Mouse (Mus musculus): ENCODE measurements around the gene Ccdc96. TPM values are rescaled to one million over a fixed set of nuclear protein-coding genes. Genes with fewer than 3 reads are reported as not detected.

Gene Ccdc96
- total and polyA plus RNA-seq, 2 experiments from 2014 or later = 2.2 to 2.4 TPM

DNA sequence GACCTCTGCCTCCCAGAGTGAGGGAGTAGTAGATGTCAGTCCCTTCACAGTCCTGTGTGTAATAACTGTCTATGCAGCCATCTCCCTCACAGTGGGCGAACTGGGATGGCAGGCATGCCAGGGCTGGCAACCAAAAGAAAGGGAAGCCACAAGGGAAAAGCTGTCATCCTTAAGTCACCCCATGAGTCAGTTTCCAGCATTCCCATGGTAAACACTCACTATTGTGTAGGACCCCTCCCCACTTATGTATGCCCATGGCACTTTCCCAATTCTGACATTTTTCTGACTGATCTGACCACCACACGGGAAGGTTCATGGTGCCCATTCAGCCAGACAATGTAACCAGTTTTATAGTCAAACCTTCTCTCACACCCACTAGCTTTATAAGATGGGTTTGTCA lies 23.7 kb upstream of the Ccdc96 start:
- H3K4me2 ChIP-seq (ENCODE audit: low read depth) = no peak overlapping the region
- H3K4me3 ChIP-seq (ENCODE audit: low read depth, low read length) = no peak overlapping the region
- no peak overlapping the region for H3K9ac ChIP-seq
- H3K27me3 ChIP-seq (ENCODE audit: insufficient read depth, low read length) = no peaks in the 10 kb centered on the region
- H3K4me1 ChIP-seq (ENCODE audit: insufficient read depth) = peaks cover 3% of the 10 kb centered on the region; the same call in 1 of the 2 replicates
- ATAC-seq = no peak
- DNase-seq = no peak
- H3K36me3 ChIP-seq (ENCODE audit: insufficient read depth) = no peaks in the 10 kb centered on the region
- TF ChIP-seq CTCF (IDR thresholded peaks at IDR 0.05; ENCODE audit: low read depth) = no peak
- no peaks in the 10 kb centered on the region for H3K9me3 ChIP-seq (ENCODE audit: low read length)
- 86% methylated on average over 2 of the region's 2 CpGs for WGBS
- H3K27ac ChIP-seq (ENCODE audit: low read depth, low read length) = no peak overlapping the region

GRCm38 (mm10) chr5:36461231-36461630 lies 23.2 kb upstream of the Ccdc96 start:
- no peak for ATAC-seq
- H3K4me3 ChIP-seq (ENCODE audit: low read depth, low read length) = no peak overlapping the region
- no peaks in the 10 kb centered on the region for H3K27me3 ChIP-seq (ENCODE audit: insufficient read depth, low read length)
- no peak overlapping the region for H3K9ac ChIP-seq
- peaks cover 6% of the 10 kb centered on the region; the same call in 1 of the 2 replicates for H3K4me1 ChIP-seq (ENCODE audit: insufficient read depth)
- no peaks in the 10 kb centered on the region for H3K36me3 ChIP-seq (ENCODE audit: insufficient read depth)
- no peaks in the 10 kb centered on the region for H3K9me3 ChIP-seq (ENCODE audit: low read length)
- WGBS = 83% methylated on average over 2 of the region's 2 CpGs
- TF ChIP-seq CTCF (IDR thresholded peaks at IDR 0.05; ENCODE audit: low read depth) = no peak
- DNase-seq = no peak
- H3K4me2 ChIP-seq (ENCODE audit: low read depth) = no peak overlapping the region
- H3K27ac ChIP-seq (ENCODE audit: low read depth, low read length) = no peak overlapping the region

DNA sequence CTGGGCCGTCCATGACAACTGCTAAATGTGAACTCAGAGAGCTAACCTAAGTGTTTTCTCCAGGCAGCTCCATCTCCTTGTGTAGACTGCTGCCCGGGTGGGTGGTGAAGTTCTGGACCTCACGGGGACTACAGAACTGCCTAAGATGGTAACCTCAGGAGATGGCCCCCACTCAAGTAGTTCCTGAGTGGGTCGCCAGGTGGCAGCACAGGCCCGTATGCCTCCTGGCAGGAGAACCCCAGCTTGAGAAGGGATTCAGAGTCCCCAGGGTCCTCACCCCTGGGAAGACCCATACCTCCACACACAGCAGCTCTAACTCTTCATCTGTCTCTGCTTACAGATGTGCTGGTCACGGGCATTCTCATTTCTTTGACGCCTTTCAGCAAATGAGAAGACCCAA lies 21.6 kb upstream of the Ccdc96 start:
- H3K4me3 ChIP-seq (ENCODE audit: low read depth, low read length) = no peak overlapping the region
- 13% methylated on average over 7 of the region's 7 CpGs for WGBS
- H3K9me3 ChIP-seq (ENCODE audit: low read length) = no peaks in the 10 kb centered on the region
- H3K4me2 ChIP-seq (ENCODE audit: low read depth) = no peak overlapping the region
- peak; percentile 79 for TF ChIP-seq CTCF (IDR thresholded peaks at IDR 0.05; ENCODE audit: low read depth)
- H3K9ac ChIP-seq = no peak overlapping the region
- no peak for ATAC-seq
- H3K27ac ChIP-seq (ENCODE audit: low read depth, low read length) = no peak overlapping the region
- DNase-seq = peak; percentile 64
- H3K27me3 ChIP-seq (ENCODE audit: insufficient read depth, low read length) = no peaks in the 10 kb centered on the region
- peaks cover 6% of the 10 kb centered on the region; the same call in 1 of the 2 replicates for H3K4me1 ChIP-seq (ENCODE audit: insufficient read depth)
- H3K36me3 ChIP-seq (ENCODE audit: insufficient read depth) = no peaks in the 10 kb centered on the region

- Histone ChIP-seq H3K4me1 (ENCODE audit: insufficient read depth) (peaks cover 6% of the 10 kb centered on the region; the same call in 1 of the 2 replicates), H3K4me2 (ENCODE audit: low read depth) (no peak overlapping the region), H3K4me3 (ENCODE audit: low read depth, low read length) (no peak overlapping the region), H3K9ac (no peak overlapping the region), H3K36me3 (ENCODE audit: insufficient read depth) (0 out of 2 replicates have a peak, but pooled peaks cover 5% of the 10 kb centered on the region), H3K27ac (ENCODE audit: low read depth, low read length) (no peak overlapping the region), H3K9me3 (ENCODE audit: low read length) (no peaks in the 10 kb centered on the region), H3K27me3 (ENCODE audit: insufficient read depth, low read length) (no peaks in the 10 kb centered on the region)
- 16% methylated on average over 5 of the region's 5 CpGs for WGBS
- ATAC-seq (no peak), DNase-seq (no peak)
- no peak for TF ChIP-seq CTCF (IDR thresholded peaks at IDR 0.05; ENCODE audit: low read depth)
Observed at GRCm38 (mm10) chr5:36463391-36463790, 21.0 kb upstream of the Ccdc96 start.

GRCm38 (mm10) chr5:36464709-36465661 lies 19.4 kb upstream of the Ccdc96 start, which contains the start of gene Grpel1:
Grpel1 (plus strand) TSS chr5:36464998.
- H3K4me1 ChIP-seq (ENCODE audit: insufficient read depth) = peaks cover 6% of the 10 kb centered on the region; the same call in 1 of the 2 replicates
- H3K27ac ChIP-seq (ENCODE audit: low read depth, low read length) = peak within 1 kb of the TSS; percentile 72
- peak within 1 kb of the TSS; percentile 96 for H3K4me2 ChIP-seq (ENCODE audit: low read depth)
- H3K9ac ChIP-seq = peak within 1 kb of the TSS; percentile 74
- H3K27me3 ChIP-seq (ENCODE audit: insufficient read depth, low read length) = no peaks in the 10 kb centered on the region
- H3K9me3 ChIP-seq (ENCODE audit: low read length) = no peaks in the 10 kb centered on the region
- WGBS = under 1% methylated on average over 68 of the region's 68 CpGs
- TF ChIP-seq CTCF (IDR thresholded peaks at IDR 0.05; ENCODE audit: low read depth) = 0 out of 2 replicates have a peak, but pooled peaks have one; percentile 10
- DNase-seq (peak; percentile 99), ATAC-seq (peak; percentile 96)
- peak within 1 kb of the TSS; percentile 84 for H3K4me3 ChIP-seq (ENCODE audit: low read depth, low read length)
- peaks cover 20% of the 10 kb centered on the region for H3K36me3 ChIP-seq (ENCODE audit: insufficient read depth)

DNA sequence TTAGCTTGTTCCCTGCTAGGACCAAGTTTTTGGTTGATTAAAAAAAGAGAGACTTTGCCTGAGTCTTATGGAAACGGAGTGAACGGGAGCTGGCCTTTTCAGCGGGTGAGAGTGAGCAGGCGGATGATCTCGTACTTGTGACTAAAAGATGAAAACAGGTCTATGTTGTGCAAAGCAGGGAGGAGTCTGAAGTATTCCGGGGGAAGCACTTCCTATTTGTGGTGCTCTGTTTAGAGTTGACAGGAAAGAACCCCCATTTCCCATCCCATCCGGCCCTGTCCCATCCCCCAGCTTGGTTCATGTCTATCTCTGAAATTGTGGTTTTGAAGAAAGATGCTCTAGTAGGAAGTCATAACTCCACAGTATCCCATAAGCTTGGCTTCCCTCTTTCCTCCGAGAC lies 18.5 kb upstream of the Ccdc96 start:
- no peaks in the 10 kb centered on the region for H3K9me3 ChIP-seq (ENCODE audit: low read length)
- peak overlapping the region; percentile 84 for H3K4me3 ChIP-seq (ENCODE audit: low read depth, low read length)
- peaks cover 6% of the 10 kb centered on the region; the same call in 1 of the 2 replicates for H3K4me1 ChIP-seq (ENCODE audit: insufficient read depth)
- no peak overlapping the region for H3K27ac ChIP-seq (ENCODE audit: low read depth, low read length)
- no peak for DNase-seq
- ATAC-seq = no peak
- no peaks in the 10 kb centered on the region for H3K27me3 ChIP-seq (ENCODE audit: insufficient read depth, low read length)
- H3K9ac ChIP-seq = 0 out of 2 replicates have a peak overlapping the region, but pooled peaks have one; percentile 74
- H3K36me3 ChIP-seq (ENCODE audit: insufficient read depth) = peaks cover 29% of the 10 kb centered on the region
- H3K4me2 ChIP-seq (ENCODE audit: low read depth) = peak overlapping the region; percentile 96
- WGBS = 38% methylated on average over 8 of the region's 8 CpGs
- TF ChIP-seq CTCF (IDR thresholded peaks at IDR 0.05; ENCODE audit: low read depth) = no peak

DNA sequence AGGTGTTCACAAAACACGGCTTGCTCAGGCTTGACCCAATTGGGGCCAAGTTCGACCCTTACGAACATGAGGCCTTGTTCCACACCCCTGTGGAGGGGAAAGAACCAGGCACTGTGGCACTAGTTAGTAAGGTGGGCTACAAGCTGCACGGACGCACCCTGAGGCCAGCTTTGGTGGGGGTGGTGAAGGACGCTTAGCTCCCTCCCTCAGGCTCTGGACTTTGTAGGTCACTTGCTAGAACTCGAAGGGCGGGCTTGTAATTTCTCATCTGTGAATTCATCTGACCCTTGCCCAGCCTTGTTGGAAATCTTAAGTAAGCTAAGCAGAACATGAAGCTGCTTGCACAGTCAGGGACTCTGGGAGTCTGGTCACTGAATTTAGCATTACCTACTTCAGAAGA lies 13.2 kb upstream of the Ccdc96 start:
- Histone ChIP-seq H3K4me1 (ENCODE audit: insufficient read depth) (no peaks in the 10 kb centered on the region), H3K36me3 (ENCODE audit: insufficient read depth) (peaks cover 60% of the 10 kb centered on the region), H3K4me3 (ENCODE audit: low read depth, low read length) (no peak overlapping the region), H3K9ac (no peak overlapping the region), H3K4me2 (ENCODE audit: low read depth) (no peak overlapping the region), H3K27me3 (ENCODE audit: insufficient read depth, low read length) (no peaks in the 10 kb centered on the region), H3K9me3 (ENCODE audit: low read length) (no peaks in the 10 kb centered on the region), H3K27ac (ENCODE audit: low read depth, low read length) (no peak overlapping the region)
- DNase-seq (no peak), ATAC-seq (no peak)
- TF ChIP-seq CTCF (IDR thresholded peaks at IDR 0.05; ENCODE audit: low read depth) = no peak
- 95% methylated on average over 8 of the region's 8 CpGs for WGBS
